Mouse (Mus musculus): ENCODE measurements around the gene Trip12.
A peak's percentile ranks its signal among the peaks of the same experiment; 100 is the strongest.

Trip12 gene

GRCm38 (mm10) chr1:84840018-84840664 is at the start of gene Trip12:
Gene Trip12 (minus strand): TSS chr1:84840516.
- DNase-seq = no peak

GRCm38 (mm10) chr1:84890005-84890393 is 49.7 kb upstream of the Trip12 start:
- DNase-seq = no peak

DNA sequence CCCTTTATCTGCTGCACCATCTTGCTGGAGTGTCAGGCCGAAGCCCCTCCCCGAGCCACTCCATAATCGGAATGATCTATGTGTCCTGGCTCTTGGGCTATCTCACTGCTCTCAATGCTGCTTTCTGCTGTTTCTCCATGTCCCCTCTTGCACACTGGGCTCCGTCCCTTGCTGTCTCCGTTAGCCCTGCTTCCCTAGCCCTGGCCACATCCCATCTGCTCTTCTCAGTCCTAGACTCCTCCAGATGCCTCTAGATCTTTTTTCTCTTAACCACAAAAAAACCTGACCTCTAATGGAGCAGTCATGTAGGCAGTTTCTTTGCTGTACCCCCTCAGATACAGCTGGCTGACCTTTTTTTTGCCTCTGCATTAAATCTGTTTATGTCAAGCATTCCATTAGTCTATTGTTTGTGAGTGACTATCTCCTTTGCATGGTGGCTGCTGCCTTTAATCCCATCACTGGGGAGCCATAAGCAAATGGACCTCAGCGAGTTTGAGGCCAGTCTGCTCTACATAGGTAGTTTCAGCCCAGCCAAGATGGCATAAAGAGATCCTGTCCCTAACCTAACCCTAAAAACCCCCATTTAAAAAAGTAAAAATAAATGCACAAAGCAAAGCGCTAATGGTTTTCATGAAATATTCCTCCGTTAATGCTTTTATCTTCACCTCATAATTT is 49.2 kb upstream of the Trip12 start:
- no peak for DNase-seq

GRCm38 (mm10) chr1:84885921-84886320 is 45.6 kb upstream of the Trip12 start:
- no peak for DNase-seq

DNA sequence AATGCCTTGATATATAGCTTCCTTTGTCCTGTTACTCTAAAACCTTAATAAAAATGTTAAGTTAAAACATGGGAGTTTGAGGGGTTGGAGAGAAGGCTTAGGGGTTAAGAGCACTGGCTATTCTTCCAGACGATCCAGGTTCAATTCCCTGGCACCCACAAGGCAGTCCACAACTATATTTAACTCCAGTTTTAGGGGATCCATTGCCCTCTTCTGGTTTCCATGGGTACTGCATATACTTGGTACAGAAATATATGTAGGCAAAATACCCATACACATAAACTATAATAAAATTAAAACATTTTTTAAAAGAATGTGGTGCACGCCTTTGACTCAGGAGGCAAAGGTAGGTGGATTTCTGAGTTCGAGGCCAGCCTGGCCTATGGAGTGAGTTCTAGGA is 44.9 kb upstream of the Trip12 start:
- DNase-seq = peak in 1 of 2 experiments; percentile 5

GRCm38 (mm10) chr1:84883889-84884288 is 43.6 kb upstream of the Trip12 start:
- DNase-seq = no peak

DNA sequence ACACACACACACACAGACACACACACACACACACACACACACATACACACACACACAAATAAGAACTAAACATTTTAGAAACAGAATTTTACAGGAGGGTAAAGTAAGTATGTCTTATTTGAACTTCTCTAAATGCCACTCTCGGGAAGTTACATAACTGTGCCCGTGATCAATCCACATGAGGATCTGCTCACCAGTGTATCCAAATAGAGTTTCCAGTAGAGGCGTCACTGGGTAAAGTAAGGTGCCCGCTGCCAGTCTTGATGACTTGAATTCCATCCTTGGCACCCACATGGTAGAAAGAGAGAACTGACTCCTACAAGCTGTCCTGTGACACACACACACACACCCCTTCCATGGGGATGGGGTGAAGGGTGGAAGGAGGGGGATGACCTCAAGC is 42.6 kb upstream of the Trip12 start:
- DNase-seq = no peak

DNA sequence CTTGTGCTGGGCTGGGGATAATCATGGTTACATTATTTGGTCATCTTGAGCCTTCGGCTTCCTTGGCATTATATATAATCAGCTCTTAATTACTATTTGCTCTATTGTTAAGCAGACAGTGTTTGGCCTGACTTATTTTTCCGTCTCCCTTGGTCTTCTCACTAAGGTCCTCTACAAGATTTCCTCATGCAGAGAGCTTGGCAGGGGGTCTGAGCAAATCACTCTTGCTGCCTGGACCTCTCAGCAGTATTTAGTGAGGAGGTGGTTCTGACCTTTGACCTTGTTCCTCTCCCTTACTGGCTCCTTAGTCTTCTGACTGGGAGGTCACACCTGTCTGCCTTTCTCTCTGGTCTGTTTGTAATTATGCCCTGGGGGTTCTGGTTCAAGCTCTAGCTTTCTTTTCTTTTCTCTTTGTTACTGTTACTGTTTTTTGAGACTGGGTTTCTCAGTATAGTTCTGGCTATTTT is 41.8 kb upstream of the Trip12 start:
- DNase-seq = no peak

DNA sequence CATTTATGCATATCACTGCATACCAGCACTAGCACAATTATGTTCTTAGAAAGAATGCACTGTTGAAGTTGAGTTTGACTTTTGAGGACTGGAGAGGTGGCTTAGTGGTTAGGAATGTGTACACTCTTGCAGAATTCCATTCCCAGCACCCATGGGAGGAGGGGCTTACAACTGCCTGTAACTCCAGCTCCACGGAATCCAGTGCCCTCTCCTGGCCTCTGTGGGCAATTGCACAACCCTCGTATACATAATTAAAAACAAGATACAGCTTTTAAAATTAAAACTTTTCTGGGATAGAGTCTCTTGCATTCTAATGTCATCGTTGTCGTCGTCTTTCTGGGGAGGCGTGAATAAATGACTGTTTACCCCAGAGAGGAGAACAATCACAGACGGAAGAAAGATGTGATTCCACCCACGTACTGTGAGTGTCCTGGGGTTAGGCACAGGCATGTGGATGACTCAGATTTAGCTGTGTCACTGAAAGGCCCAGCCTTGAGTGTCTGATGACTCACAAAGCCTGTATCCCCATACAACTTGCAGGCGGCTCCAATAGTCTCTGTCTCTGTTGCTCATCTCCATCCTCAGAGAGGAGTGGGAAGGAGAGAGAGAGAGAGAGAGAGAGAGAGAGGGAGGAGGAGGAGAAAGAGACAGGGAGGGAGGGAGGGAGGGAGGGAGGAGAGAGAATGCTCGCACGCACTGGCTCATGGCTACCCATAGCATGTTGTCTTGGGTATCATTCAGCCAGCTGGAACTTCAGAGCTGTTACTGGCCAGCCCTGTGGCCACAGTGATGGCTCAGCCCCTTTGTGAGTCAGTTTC is 41.1 kb upstream of the Trip12 start:
- no peak for DNase-seq

GRCm38 (mm10) chr1:84879571-84880120 is 39.3 kb upstream of the Trip12 start:
- no peak for DNase-seq

DNA sequence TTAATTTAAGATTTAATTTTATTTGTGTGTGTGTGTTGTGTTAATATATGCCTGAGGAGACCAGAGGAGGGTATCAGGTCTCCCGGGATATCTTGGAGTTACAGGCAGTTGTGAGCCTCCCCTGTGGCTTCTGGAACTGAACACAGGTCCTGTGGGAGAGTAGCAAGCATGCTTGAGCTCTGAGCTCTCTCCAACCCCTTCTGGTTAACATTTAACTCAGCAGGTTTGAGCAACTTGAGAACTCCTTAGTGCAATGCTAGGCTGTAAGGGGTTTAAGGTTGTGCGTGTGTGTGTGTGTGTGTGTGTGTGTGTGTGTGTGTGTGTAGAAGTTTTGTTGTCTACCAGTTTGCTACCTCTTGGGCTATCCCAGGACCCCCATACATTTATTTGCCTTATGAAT is 37.3 kb upstream of the Trip12 start:
- DNase-seq = peak in 1 of 2 experiments; percentile 21

- DNase-seq = no peak
These were observed 32.6 kb upstream of the Trip12 start for GRCm38 (mm10) chr1:84872939-84873338.

DNA sequence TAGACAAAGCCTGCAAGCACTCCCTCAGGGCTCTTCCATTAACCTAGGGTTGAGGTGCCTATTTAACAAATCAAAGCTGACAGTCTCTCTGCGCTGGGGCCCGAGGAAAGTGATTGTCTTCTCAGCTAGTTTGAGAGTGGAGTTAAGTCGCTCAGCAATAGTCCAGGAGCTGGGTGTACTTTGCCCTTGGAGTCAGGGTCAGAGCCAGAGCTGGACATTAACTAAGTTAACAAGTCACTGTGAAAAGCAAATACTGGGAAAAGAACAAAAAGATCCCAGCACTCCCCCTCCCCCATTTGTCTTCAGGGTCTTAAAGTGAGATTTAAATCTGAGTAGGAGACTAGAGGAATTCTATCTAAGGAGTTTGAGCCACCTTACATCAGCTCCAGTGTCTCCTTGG is 31.8 kb upstream of the Trip12 start:
- DNase-seq = no peak

DNA sequence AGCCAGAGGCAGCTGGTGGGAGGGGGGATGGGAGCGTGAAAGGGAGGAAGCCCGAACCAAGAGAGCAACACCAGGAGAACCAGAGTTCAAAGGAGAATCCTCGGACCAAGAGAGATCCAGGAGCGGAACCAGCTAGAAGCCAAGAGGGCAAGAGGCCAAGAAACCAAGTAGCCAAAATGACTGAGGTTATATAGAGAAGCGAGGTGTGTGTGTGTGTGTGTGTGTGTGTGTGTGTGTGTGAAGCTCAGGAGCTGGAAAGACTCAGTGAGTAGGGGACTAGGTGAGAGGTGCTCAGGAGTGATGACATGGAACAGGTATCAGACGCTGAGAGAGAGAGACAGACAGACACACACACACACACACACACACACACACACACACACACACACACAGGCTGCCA is 30.8 kb upstream of the Trip12 start:
- no peak for DNase-seq

DNA sequence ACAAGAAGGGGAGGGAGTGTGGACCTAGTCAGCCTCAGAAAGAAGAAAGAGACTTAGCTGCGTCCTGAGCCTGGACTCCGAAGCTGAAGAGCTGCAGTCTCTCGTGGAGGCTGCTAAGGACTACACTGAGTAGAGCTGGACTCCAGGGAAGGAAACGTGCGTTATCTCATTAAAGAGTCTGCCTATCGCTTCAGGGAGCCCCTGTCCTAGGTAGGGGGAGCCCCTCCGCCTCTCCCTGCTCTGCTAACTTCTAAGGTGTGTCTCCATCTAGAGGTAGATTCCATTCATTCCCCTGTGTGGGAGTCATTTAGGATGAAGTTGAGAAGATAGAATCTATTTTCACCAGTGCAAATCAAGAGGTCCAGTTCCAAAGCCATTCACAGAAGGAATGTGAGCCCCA is 29.2 kb upstream of the Trip12 start:
- DNase-seq = no peak

- no peak for DNase-seq
These were observed 28.5 kb upstream of the Trip12 start for GRCm38 (mm10) chr1:84868841-84869240.

- no peak for DNase-seq
These were observed 28.0 kb upstream of the Trip12 start for GRCm38 (mm10) chr1:84868311-84868710.

DNA sequence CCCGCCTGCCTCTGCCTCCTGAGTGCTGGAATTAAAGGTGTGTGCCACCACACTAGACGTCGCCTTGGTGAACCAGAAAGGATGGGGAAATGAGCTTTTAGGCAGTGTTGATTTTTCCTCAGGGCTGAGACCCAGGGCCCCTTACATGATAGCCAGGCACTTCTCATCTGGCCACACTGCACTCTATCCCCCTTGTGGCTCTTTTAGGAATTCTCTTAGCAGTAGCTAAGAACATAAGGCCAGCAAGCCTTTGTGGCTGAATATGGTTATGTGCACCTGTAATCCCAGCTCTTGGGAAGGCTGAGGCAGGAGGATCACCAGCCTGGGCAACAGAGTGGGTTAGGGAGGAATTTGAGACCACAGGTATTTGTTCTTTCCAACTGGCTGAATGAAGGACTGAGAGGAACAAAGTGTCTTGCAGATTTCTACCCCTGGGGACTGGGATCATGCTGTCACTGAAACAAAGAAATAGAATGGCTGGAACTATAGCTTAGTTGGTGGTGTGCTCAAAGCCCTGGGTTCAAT is 26.5 kb upstream of the Trip12 start:
- no peak for DNase-seq

GRCm38 (mm10) chr1:84866231-84866630 is 25.9 kb upstream of the Trip12 start:
- no peak for DNase-seq

- no peak for DNase-seq
These were observed 24.3 kb upstream of the Trip12 start for GRCm38 (mm10) chr1:84864645-84865044.

GRCm38 (mm10) chr1:84861255-84861630 is 20.9 kb upstream of the Trip12 start:
- no peak for DNase-seq

DNA sequence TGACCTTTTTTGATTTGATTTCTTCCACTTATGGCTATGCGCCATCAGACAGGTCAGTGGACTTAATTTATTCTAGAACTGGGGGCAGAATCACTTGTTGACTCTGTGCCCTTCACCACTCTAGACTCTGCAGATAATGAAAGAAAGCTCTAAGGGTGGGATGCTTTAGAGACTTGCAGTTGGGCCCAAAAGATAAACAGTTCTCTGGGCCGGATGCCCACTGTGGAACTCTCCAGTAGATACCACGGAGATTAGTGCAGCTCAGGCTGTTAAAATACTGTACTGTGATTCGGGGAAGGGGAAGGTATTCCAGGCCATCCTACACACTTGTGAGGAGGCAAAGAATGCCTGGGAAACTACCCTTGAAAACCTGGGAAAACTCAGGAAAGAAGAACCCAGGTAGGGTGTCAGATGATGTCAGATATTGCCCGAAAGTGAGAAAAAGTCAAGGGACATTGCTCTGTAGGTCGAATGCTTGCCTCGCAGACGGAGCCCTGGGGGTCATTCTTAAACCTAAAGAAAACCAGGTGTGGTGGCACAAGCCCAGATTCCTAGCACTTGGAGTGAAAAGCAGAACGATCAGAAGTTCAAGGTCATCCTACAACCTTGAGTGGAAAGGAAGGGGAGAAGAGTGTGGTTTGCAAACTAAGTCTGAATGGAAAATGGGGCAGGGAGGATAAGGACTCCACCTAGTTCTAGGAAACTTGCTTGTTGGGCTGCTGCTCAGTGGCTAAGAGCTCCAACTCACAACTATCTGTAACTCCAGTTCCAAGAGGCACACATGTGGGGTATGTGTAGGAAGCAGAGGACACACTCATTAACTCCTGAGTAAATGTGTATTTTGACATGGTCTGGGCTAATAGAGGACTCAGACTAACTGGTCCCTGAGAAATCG is 20.3 kb upstream of the Trip12 start:
- DNase-seq = no peak
